23 mouse cellular contexts compared by ENCODE assay signal in the genomic region with DNA sequence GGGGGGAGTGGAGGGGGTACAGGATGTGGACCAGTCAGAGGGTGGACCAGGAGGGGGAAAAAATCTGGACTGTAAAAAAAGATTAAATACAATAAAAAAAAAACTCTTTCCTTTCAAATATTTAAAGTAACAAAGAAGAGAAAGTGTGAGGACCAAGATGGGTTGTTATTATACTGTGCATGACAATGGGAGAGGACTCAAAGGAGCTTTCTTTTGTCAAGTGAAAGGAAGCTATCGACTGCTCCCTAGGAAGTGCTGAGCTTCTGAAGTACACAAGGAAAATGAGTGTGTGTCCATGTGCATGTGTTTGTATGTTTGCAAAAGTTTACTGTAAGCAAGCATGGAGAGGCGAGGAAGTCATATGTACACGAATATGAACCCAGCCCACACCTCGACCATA.
"Had no signal": no experiment of that assay in that cellular context is flagged by ENCODE, and none has a peak within 500 bp of the region (broad histone marks: within the 10 kb centered on the region; RNA-seq: fewer than 3 reads in every experiment).

No protein-coding gene starts in this region.

- H3K9ac ChIP-seq: liver, embryonic 15.5 days; lung, embryonic 15.5 days; midbrain, embryonic 12.5 days; neural tube, embryonic 13.5 days; neural tube, embryonic 15.5 days; stomach, embryonic 15.5 days had no signal

- DNase-seq: lung, adult 2 months; lung, postnatal 14 days; lung, postnatal 36 days; midbrain, embryonic 14.5 days; retina, postnatal 1 day; right cerebral cortex, adult 18-20 months; right cerebral cortex, postnatal 25 days; right cerebral cortex, postnatal 4 days; spleen, adult 18-20 months; thymus, adult 2 months; thymus, postnatal 25 days; thymus, postnatal 4 days had no signal

- H3K27me3 ChIP-seq: liver, embryonic 15.5 days; lung, embryonic 15.5 days; megakaryocyte, embryonic 14.5 days; midbrain, embryonic 12.5 days; neural tube, embryonic 13.5 days; neural tube, embryonic 15.5 days; stomach, embryonic 15.5 days had no signal

- ATAC-seq: lung, postnatal 0 days; midbrain, embryonic 16.5 days had no signal

- H3K36me3 ChIP-seq: liver, embryonic 15.5 days; lung, embryonic 15.5 days; midbrain, embryonic 12.5 days; neural tube, embryonic 13.5 days; neural tube, embryonic 15.5 days; stomach, embryonic 15.5 days had no signal

- H3K9me3 ChIP-seq: liver, embryonic 15.5 days; lung, embryonic 15.5 days; megakaryocyte, embryonic 14.5 days; midbrain, embryonic 12.5 days; neural tube, embryonic 13.5 days; neural tube, embryonic 15.5 days; stomach, embryonic 15.5 days had no signal

- H3K4me3 ChIP-seq: liver, embryonic 15.5 days; lung, embryonic 15.5 days; megakaryocyte, embryonic 14.5 days; midbrain, embryonic 12.5 days; neural tube, embryonic 13.5 days; neural tube, embryonic 15.5 days; stomach, embryonic 15.5 days had no signal

- H3K4me1 ChIP-seq: lung, embryonic 15.5 days; stomach, embryonic 15.5 days had no signal

- H3K27ac ChIP-seq: lung, embryonic 15.5 days; macrophage; midbrain, embryonic 12.5 days; neural tube, embryonic 13.5 days; neural tube, embryonic 15.5 days; stomach, embryonic 15.5 days; stomach, postnatal 0 days had no signal

- H3K4me2 ChIP-seq: liver, embryonic 15.5 days; lung, embryonic 15.5 days; midbrain, embryonic 12.5 days; neural tube, embryonic 13.5 days; neural tube, embryonic 15.5 days; stomach, embryonic 15.5 days had no signal
